Mouse (Mus musculus) neutrophil, adult 5-6 weeks (primary cell): ENCODE results near the gene Fabp7. TPM values are rescaled to one million over a fixed set of nuclear protein-coding genes. Genes with fewer than 3 reads are reported as not detected.

ENCODE experiments used
- ATAC-seq: fragments of 151-379, 151-347 bp; 2 replicates; pipeline ENCODE4 v1.8.0; 2017; ENCODE audit warnings: mild to moderate bottlenecking, moderate TSS enrichment; ENCODE audit not compliant: insufficient number of reproducible peaks, poor library complexity, low FRiP score, severe bottlenecking; ENCODE audit errors: extremely low read depth
- total RNA-seq: library from RNA; stranded (forward); fragments of 200-1000 nt; gene quantifications from 2 replicates; pipeline ENCODE4 v1.2.3, GENCODE M21; 2017

Fabp7 gene
- total RNA-seq: not detected in 2 replicates

DNA sequence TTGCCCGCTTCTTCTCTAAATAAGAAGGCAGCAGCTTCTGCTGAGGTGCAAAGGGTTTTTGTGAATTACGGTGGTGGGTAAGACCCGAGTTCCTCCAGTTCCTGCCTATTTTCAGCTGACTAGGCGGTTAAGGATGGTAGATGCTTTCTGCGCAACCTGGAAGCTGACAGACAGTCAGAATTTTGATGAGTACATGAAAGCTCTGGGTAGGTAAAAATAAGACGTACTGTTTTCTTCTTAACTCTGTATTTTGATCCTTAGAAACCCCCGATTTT lies at the start of gene Fabp7:
Fabp7 (plus strand) TSS at position 6 of the 275 bp plus-strand sequence.
- ATAC-seq: no peak

DNA sequence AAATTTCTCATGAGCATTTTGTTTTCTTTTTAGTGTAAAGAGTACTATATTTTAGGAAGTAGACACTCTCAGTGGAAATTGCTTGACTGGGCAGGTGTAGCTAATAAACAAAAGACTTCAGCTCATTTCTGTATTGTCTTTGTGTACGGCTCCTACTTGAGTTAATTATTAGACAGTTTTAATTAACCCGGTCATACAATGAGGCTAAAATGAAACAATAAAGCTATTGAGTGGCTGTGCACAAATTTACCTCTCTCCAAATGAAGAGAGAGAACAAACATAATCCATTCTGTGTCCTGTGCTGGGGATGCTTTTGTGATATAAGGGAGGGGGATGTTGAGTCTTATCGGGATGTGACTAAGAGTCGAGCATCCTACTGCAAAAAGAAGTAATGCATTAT lies 43.9 kb upstream of the Fabp7 start:
- no peak for ATAC-seq

DNA sequence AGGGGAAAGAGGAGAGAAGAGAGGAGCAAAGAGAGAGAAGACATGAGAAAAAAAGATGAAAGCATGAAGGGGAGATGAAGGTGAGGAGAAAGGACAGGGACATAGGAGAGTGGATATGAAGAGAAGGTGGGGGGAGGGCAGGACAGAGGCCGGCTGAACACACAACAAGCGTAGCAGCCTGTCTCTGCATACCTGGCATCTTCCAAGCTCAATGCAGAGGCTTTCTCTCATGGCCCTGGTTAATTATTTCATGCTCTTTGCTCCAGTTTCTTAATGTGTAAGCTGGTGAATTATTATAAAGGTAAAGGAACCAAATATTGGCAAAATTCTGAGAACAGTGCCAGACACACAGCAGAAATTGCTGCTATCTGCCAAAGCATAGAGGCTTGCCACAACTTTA lies 43.3 kb upstream of the Fabp7 start:
- no peak for ATAC-seq

DNA sequence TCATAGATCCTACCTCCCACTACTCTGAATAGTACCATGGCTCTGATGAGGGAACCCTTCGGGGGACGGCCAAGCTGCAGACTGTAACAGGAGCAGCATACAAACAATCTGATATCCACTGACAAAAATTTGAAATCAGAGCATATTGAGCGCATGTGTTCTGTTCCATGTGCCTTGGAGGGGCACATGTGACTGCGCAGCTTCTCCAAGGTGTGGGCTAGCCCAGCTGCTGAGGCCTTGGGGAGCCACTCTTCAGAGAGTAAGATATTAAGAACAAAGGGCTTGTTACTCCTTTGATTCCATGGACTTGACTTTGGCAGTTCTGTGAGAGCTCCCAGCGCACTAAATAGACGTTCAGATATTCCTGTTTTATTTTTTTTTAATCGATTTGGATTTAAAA lies 41.6 kb upstream of the Fabp7 start:
- no peak for ATAC-seq

DNA sequence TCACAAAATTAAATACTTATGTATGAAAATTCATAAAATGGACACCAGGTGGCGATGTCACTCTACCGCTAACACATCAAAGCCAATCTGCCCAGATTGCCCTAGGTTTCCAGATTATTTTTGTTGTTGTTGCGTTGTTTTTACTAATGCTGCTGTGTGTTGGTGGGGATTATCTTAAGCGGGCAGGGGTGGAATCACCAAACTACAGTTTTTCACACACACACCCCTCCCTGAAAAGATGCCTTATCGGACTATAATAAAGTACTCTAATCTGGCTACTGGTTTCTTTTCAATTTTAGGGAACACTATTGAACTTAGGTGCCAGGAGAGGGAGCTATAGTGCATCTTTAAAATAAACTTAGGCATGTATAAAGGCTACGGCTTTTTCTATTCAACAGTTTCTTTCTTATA lies 41.1 kb upstream of the Fabp7 start:
- ATAC-seq: peak; percentile 85

DNA sequence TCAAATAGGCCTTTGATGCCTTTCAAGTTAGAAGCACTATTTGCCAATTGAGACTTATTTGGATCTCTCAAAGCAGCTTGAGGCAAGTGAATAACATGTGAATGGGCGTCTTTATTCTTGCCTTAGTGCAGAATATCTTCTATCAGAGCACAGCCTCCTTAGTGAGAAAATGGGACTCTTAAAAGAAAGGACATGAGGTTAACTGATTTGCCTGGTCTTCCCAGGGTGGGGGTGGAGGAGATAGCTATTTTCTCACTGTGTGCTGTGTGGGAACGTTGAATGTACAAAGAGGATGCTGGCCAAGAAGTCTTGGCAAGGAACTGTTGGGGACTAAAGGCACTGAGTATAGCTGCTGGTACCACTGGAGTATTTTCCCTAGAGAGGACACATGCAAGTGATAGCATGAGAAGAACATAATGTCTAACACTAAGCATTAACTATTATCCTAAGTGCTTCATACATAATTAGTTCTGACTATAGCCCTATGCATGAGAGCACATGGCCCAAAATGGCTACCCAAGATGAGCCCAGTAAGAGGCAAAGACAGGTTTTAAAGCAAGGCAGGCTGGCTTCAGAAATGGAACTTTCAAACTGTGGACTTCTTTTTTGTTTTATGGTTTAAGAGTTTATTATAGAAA lies 40.4 kb upstream of the Fabp7 start:
- no peak for ATAC-seq

DNA sequence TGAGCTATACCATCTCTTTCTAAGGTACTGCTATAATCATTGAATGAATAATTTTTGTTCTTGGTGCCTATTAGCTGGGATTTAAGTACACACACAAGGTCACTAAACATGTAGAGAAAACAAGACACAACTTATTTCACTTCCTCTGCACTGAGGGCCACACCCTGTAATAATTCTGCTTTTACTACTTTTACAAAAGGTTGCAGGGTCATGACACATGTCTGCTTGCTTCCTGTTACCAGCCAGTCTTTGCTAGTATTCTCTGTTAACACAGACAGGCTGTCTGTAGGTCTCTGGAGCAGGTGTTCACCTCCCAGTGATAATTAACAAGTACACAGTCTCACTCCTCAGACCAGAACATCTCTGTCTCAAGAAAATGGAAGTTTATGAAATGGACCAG lies 39.2 kb upstream of the Fabp7 start:
- peak; percentile 65; the same call in 1 of the 2 replicates for ATAC-seq

DNA sequence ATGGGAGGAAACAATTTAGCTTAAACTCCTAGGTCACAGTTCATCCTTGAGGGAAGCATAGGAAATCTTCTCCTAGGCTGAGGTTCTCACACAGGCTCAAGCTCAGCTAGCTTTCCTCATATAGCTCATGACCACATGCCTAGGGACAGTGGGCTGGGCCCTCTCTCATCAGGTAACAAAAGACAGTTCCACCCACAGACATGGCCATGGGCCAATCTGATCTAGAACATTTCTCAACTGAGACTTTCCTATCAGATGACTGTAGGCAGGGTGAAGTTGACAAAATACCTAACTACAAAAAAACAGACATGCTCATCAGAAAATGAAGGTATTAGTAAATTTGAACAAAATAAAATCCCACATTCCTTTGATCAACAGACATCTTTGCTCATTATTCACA lies 37.6 kb upstream of the Fabp7 start:
- ATAC-seq: no peak

DNA sequence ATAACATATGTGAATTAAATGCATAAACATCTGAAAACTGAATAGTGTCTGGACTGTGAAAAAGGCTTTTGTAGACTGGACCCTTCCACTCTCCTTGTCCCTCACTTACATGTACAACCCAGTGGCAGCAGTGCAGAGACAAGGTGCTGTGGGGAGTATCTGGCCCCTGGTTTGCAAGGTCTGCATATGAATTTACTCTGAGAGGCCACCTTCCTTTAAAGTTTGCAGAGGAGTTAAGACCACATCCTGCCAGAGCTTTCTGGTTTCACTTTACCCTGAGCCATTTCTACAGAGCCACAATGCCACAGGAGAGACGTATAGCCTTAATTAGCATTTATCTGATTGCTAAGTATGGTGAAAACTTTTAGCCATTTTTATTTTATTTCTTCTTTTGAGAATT lies 31.3 kb upstream of the Fabp7 start:
- peak; percentile 89 for ATAC-seq

DNA sequence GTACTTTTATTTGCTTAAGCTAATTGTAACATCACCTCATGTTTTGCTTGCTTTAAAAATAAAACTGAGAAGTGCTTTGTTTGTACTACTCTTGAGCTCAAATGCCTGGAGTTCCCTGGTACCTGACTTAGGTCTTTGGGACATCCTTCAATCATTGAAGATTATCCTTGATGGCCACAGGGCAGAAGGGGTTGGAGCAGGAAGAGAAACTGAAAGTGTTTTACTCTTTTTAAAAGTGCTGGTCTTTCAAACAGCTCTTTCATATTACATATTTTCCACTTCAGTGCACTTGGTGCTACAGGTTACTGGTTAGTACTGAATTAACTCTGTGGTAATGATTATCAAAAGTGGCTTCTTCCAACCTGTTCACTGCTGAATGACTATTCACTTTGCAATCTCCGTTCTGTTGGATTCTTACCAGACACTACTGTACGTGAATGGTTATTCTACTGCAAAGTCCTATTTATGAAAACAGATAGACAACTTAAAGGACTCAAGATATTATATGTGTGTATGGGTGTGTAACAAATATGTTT lies 29.4 kb upstream of the Fabp7 start:
- peak; percentile 52 for ATAC-seq

DNA sequence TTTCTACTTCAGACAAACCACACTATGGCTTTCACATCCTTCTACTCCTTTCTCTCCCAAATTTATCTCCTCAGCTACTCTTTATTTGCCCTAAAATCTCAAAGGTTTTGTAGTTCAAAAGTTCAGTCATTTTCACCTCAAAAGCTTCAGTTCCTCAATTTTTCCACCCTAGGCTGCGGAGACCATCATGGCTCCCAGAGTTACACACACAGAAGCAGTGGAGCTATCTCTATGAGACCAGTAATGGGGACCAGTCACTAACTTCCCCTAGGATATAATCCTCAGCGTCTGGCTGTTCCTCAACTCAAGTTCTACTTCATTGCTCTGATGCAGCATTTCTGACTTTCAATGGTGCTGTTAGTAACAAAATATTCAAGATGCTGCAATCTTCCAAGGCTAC lies 25.7 kb upstream of the Fabp7 start:
- ATAC-seq: no peak

DNA sequence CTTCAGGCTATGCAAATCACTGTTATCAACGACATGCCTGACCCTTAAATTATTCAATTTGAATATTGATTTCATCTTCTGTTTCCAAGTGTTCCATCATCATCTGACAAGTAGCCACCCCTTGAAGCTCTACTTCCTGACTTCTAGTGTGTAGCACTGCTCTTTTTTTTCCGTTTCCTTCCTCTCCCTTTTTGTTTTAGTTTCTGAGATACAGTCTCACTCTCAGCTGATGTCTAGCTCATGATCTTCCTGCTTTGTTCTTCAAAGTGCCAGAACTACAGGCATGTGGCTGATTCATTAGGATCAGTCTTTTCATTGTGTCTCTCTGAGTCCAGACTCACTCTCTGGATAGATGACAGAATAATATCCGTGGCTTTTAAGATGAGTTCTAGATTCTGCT lies 24.0 kb upstream of the Fabp7 start:
- ATAC-seq: no peak

DNA sequence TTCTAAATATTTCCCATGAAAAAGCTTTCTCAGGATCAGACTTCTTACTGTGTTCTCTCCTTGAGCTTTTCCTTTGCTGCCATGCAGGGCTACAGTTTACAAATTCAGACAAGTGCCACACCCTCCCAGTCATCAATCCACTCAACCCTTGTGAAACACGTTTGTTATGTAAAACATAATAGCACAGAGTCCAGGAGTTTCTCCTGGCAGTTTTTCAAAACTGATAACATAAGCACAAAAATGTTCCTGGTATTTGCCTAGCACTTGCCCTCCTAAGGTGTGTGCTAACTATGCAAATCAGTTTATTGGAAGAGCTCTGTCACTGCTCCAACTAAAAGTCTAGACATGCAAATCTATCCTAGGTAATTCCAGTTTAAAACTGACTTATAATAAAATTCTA lies 21.6 kb upstream of the Fabp7 start:
- no peak for ATAC-seq

DNA sequence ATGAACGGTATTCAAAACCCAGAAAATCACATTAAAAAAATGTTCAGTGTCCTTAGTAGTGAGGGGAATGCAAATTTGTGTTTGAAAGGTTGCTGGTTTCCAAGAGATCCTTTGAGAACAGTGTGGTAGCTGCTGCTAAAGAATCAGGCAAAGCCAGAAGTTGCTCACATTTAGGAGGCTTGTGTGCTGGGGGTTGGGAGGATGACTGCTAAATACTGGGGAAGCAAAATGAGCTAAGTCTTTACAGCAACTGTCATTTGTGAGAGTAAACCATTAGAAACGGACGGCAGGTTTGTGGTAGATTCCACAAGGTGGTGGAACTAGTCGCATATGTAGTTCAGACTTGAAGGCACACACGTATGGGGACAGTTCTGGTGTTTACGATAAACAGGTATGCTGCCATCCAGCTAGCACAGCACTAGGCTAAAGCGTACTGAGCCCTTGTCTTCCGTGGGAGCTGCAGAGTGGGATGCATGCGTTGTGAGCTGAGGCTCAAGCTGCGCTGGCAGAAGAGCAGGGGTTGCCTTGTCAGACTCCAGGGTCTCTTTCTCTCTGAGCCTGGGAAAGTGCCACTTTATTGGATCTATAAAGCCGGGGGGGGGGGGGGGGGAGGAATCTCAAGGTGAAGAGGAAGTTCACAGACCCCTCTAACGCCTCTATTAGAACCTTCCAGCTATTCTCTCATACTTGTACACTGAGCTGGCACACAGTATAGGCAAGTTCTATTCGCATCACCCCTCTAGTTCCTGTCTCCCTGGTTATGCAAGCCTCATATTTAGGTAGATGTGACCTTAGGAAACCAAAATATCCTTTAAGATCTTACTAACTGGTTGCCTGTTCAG lies 1.2 kb upstream of the Fabp7 start:
- no peak for ATAC-seq

DNA sequence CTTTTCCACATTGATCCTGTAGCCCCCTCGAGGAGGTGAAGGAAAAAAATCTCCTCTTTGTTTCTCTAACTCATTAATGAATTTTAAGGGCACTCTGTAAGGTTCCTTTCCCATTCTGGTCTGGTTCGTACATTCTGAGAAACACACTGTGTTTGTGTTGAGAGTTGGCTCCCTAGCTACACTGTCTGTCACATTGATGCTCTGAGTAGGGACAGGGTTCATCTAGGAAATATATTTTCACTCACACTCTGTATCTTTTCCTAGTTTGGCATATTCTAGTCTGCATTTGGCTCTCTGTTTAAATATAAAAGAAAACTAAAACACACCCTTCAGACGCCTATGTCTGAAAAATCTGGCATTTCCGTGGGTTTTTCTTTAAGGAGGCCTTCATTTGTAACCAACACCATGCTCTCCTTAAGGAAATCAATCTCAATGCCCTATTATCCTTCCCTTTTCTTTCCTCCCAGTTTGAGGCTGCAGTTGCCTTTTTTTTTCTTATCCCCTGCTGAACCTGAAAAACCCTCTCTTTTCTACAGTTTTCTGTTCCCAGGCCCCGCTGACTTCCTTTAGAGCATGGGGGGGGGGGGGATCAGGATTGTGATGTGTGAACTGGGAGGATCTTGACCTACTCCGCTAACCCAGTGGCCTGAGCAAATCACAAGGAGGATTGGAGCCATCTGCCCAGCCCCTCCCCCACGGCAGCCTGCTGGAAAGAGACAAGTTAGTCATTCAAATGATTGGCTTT lies 378 bp upstream of the Fabp7 start:
- no peak for ATAC-seq

DNA sequence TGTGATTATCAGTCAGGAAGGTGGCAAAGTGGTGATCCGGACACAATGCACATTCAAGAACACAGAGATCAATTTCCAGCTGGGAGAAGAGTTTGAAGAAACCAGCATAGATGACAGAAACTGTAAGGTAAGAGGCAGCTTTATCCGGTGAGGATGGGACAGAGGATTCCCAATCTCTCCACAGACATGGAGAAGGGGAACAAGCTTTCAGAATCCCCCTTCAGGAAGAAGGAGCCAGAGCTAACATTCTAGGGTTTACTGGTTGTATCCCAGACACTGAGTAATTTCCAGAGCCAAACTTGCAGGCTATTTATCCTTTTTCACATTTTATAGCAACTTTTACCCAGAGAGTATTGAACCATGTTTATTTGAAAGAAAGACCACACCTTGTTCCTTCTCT lies 871 bp downstream of the Fabp7 start:
- no peak for ATAC-seq

DNA sequence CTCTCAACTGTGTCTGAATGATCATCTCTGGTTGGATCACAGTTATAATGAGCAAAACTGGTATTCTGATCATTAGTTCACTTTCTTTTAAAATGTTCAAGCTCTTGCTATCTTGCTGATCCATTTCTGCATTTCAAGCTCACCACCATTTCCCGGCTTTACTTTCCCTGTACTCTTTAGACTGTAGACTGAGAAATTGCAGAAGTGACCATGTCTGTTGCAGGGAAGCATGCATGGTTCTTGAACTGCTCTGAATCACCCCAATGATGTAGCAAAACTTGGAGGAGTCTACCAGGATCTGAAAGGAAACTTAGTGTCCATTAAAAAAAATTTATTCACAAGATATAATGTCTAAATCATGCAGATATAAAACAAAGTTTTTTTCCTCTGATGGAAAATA lies 8.3 kb downstream of the Fabp7 start:
- peak; percentile 32; the same call in 1 of the 2 replicates for ATAC-seq

DNA sequence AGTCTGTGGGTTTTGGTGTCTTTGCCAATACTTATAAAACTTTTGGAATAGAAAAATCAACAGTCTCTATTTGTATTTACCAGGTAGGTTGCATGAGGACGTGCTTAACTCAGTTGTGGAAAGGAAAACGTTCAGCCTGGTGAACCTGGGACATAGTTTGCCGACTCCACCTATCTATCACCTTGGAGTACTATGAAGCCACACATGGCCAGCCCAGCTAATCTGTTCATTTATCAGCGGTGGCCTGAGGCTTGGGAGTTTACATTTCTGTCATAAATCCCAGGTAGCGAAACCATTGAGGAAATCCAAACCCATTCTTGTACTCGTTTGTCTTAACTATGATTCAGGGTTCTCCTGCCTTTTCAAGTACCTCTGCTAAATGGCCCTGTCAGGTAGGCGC lies 9.3 kb downstream of the Fabp7 start, which contains the start of gene Smpdl3a:
Smpdl3a (plus strand) TSS at position 318 of the 400 bp plus-strand sequence.
- ATAC-seq: no peak

DNA sequence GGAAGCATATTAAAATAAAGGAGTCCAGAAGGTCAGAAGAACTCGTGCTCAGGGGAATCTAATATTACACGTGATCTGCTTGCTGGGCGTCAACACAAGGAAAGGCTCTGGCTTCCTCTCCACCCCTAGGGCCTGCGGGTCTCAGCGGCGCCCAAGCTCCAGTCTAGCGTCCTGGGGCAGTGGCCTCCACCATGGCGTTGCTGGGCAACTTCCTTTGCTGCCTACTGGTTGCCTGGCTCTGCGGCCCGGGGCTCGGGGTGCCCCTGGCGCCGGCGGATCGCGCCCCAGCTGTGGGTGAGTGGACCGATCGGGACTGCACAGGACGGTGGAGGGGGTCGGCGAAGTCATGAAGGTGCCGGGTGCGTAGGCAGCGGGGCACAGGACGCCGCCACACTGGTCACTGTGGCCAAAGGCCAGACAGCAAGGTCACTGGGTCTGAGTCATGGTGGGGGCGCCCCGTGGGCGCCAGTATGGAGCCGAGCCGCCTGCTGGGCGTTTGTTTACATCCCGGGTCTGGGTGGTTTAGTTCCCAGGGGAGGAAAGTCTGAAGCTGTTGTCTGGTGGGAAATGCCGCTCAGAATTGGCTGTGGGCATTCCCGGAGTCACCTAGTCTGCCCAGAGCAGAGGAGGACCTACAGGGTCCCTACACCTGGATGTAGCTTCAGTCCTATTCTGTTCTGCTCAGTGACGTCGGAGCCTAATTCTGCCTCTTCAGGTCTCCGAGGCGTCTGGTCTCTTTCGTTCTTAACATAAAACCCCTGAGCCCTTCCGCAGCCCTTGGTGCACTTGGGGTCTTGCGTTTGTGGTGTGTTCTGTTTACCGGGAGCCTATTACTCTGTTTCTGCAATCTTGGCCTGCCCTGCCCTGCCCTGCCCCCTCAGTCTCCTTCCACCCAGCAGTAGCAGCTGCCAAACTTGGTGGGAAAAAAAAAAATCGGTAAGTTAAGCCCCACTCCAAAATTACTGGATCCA lies 10.1 kb downstream of the Fabp7 start:
- ATAC-seq: peak; percentile 49
